Mouse (Mus musculus): ENCODE measurements around the gene Mrpl9.

Mrpl9 gene

DNA sequence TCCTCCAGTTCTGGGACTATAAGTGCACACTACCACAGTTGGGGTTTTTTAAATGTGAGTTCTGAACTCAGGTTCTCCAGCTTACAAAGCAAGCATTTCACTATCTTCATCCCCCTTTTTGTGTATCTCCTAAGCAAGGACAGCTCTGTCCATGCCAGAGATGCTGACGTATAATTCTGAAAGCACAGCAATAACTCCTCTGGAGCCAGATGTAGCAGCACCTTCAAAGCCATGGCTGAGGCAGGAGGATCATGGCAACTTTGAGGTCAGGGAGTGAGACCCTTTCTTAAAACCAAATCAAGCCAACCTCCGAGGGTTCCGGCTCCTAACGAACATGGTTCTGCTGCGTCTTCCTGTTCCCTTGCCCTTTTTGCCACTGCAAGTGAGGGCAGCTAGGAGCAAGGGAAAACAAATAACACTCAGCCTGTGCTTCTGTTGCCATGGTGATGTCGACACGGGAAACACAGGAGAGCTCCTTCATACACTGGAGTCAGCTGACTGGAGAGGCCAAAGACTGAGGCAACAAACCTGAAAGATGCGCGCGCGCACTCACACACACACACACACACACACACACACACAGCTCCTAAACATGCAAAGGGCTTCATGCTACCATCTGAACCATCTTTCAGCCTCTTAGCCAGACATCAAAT lies 20.9 kb downstream of the Mrpl9 start:
- in situ Hi-C loops (cut with MboI; ENCODE audit: unreplicated experiment in 2 of 2), result no loop called here

- in situ Hi-C loops (cut with MboI; ENCODE audit: unreplicated experiment in 2 of 2), result no loop called here
Measured at GRCm38 (mm10) chr3:94465632-94466430, 22.7 kb downstream of the Mrpl9 start.

DNA sequence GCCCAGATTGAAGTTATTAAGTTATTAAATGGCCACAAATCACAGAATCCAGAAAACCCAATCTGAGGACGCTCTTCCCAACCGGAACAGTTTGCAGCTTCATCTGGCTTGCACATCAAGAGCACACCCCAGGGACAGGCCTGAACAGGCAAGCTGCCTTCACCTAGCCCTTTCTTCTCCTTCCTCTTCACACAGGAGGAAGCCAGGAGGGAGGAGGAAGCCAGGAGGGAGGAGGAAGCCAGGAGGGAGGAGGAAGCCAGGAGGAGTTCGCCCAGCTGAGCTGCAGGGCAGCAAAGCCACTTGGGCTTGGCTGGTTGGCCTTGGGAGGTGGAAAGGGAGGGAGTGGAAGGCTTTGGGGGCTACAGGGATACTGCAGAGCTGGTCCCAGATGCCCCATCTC lies 25.8 kb downstream of the Mrpl9 start:
- in situ Hi-C loops (cut with MboI; ENCODE audit: unreplicated experiment in 2 of 2), result no loop called here

- in situ Hi-C loops (cut with MboI; ENCODE audit: unreplicated experiment in 2 of 2), result no loop called here
Measured at GRCm38 (mm10) chr3:94472447-94473114, 29.5 kb downstream of the Mrpl9 start.

DNA sequence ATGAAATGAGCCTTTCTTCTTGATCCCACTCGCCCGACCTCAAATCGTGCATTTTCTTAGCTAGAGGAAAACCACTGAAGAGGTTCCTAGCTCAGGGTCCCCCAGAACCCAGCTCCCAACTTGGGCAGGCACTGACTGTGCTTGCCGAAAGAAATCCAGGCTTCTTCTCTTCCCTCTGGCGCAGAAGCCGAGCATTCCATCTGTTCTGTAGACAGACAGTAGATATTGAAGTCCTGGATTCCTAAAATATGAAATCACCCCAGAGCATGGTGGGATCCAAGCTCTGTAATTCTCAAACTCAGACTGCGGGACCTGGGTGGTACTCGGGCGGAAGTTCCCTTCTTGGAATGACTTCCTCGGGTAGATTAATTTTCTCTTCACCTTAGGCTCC lies 30.0 kb downstream of the Mrpl9 start:
- in situ Hi-C loops (cut with MboI; ENCODE audit: unreplicated experiment in 2 of 2), result no loop called here

DNA sequence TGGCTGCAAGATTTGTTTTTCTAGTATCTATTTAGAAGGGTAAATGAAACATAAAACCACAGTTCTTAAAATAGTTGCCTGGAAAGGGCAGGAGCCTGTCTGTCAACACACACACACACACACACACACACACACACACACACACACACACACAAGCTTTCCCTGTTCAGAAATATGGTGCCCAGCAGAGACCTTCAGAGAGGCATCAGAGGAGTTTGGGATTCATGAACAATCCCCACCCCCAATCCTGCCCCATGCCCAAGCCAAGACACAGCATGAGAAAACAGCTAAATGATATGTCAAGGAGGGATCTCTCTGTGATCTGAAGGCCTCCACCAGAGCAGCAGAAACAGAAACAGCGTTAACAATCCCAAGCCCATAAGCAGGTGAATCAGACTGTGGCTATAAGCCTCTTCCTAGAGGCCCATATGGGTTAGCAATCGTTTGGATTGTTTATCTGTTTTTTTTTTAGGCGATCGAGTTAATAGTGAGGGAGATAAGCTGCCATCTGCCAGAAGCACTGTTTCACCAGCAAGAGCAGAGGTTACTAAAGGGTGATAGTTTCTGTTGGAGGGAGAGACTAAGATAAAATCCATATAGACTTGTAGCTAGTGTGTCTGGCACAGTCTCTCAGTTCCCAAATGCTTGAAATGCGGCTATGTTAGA lies 30.6 kb downstream of the Mrpl9 start:
- in situ Hi-C loops (cut with MboI; ENCODE audit: unreplicated experiment in 2 of 2), result no loop called here

DNA sequence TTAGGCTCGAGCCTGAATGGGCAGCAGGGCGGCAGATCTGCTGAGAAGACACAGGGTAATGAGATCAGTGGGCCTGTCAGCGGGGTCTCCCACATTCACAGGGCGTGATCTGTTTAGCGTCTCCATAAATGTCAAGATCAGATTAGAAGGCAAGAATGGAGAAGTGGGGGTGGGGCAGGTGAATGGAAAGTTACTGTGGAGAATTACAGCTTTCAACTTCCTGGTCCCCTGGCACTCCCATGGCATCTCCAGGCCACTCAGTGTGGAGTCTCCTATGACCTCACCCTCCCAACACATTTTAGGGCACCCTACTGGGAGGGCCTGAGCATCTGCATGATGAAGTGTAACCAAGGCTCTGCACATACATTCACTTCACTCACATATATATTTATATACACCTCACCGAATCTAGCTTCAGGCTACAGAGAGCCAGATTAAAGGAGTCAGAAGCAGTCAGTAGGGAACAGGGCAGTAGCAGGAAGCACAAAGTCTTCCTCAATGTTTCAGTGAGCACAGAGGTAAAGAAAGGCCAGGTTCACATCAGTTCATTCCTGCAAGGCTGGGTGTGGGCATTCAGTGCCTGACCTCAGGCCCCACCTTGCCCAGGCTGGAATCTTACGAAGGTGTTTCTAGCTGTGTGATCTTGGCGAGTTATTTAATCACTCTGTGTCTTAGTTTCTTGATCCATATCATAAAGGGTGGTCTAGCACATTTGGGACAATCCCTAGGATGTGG lies 33.4 kb downstream of the Mrpl9 start:
- in situ Hi-C loops (cut with MboI; ENCODE audit: unreplicated experiment in 2 of 2), result no loop called here

- in situ Hi-C loops (cut with MboI; ENCODE audit: unreplicated experiment in 2 of 2), result no loop called here
Measured at GRCm38 (mm10) chr3:94477444-94477843, 34.3 kb downstream of the Mrpl9 start.

DNA sequence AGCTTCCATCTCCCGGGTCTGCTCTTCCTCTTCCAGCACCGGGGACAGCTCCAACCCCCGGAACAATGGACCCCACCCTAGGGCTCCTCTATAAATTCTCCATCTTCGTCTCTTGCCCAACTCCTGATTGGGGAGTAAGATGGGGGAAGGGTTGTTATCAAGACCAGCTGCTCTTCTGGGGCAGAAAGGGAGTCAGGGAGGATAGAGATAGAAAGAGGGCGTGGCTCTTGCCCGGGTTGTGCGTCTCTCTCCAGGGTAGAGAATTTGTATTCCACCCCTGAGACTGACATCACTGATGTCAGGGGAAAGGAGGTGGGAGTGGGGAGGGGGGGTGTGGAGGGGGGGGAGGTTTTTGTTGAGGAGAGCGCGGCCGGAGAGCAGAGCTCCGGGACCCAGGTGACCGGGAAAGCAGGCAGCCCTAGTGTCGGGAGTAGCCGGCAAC lies 34.9 kb downstream of the Mrpl9 start, which contains the start of gene Celf3:
Celf3 (plus strand) TSS at position 315 of the 442 bp plus-strand sequence.
- in situ Hi-C loops (cut with MboI; ENCODE audit: unreplicated experiment in 2 of 2), result no loop called here

DNA sequence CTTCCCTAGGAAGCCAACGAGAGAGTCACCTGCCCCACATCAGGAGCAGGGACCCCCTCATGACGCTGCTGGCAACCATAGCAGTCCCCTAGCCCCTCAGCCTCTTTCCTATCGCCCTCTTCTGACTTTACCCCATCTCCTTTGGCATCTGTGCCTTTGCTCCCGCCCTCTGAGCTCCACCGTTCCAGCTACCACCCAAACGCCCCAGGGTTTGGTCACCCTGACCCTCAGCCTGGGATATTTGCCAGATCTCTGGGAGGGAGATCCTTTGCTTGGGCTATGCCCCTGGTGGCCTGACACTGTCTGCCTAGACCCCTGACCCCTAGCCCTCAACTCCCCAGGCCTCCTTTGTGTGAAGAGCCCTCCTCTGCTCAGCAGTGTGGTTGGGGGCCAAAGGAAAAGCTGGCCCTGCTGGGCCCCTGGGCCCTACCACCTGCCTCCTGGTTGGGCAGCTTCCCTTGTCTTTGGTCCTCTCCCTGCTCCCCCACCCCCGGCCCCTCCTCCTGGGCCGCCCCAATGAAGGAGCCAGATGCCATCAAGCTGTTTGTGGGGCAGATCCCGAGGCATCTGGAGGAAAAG lies 35.6 kb downstream of the Mrpl9 start:
- in situ Hi-C loops (cut with MboI; ENCODE audit: unreplicated experiment in 2 of 2), result no loop called here

GRCm38 (mm10) chr3:94479564-94479963 lies 36.4 kb downstream of the Mrpl9 start:
- in situ Hi-C loops (cut with MboI; ENCODE audit: unreplicated experiment in 2 of 2), result no loop called here

DNA sequence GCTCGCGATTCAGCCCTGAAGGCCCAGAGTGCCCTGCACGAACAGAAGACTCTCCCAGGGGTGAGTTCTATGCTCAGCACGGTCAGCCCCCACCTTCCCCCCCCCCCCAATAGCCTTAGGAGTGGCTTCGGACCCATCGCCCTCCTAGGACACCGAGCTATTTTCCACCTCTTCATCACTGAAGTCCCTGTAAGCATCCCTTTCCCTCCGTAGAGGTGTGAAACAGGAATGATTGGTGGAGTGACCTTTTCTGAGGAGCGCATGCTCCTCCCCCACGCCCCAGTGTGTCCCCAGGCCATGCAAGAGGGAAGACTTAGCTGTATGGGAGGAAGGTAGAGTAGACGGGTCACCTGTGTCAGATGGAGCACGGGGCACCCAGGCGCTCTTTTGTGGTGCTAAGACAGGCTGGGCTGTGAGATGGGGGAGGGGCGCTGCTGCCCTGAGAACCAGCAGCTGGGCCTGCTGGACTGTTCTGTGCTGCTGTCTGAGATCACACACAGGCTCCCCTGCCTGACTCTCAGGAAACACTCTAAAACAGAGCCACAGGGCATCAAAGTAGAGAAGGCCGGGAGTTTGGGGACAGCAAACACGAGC lies 37.3 kb downstream of the Mrpl9 start, which contains the start of gene Riiad1:
Riiad1 (minus strand) TSS at position 51 of the 594 bp plus-strand sequence.
- in situ Hi-C loops (cut with MboI; ENCODE audit: unreplicated experiment in 2 of 2), result no loop called here

GRCm38 (mm10) chr3:94481429-94481828 lies 38.3 kb downstream of the Mrpl9 start:
- in situ Hi-C loops (cut with MboI; ENCODE audit: unreplicated experiment in 2 of 2), result no loop called here

- in situ Hi-C loops (cut with MboI; ENCODE audit: unreplicated experiment in 2 of 2), result no loop called here
Measured at GRCm38 (mm10) chr3:94482764-94483385, 39.8 kb downstream of the Mrpl9 start.

DNA sequence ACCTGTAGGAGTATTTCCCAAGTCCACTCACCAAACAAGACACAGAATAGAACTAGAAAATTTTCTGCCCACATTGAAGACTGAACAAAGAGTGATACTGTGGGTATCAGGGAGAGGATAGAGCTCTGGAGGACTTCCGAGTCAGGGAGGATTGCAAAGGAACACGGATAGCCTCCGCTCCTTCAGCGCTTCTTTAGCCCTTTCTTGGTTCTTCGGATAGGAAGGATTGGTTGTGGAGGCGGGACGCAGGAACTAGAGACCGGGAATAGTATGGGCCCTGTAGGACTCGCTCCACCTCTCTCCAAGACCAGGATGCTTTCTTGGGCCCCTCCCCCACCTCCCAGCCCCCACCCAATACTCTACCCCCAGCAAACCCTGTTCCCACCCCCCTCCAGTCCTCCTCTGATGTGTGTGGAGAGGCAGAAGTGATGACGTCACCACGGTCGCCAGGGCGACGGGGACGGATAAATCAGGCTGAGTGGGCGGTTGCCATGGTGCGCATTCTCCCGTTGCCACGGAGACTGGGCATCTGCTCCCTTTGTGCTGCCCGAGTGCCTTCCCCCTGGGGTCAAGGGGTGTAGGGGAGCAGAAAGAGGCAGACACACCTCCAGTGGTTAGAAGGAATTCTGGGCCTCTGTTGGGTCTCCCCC lies 40.8 kb downstream of the Mrpl9 start:
- in situ Hi-C loops (cut with MboI; ENCODE audit: unreplicated experiment in 2 of 2), result no loop called here

GRCm38 (mm10) chr3:94485922-94486321 lies 42.8 kb downstream of the Mrpl9 start:
- in situ Hi-C loops (cut with MboI; ENCODE audit: unreplicated experiment in 2 of 2), result no loop called here

DNA sequence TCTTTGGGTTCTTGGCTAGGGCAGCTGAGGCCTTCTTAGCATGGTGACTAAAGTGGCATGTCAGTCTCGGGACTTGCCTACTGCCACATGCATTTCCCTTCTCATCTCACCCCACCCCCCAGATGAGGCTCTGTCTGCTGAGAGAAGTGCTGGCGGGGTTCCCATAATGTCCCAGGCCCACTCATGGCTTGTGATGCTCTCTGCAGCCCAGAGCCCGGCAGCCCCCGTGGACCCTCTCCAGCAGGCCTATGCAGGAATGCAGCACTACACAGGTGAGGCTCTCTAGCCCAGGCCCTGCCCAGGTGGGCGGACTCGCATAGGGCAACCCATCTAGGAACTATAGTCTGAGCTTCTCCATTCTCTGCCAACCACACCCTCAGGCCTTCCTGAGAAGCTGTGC lies 44.5 kb downstream of the Mrpl9 start:
- in situ Hi-C loops (cut with MboI; ENCODE audit: unreplicated experiment in 2 of 2), result no loop called here

DNA sequence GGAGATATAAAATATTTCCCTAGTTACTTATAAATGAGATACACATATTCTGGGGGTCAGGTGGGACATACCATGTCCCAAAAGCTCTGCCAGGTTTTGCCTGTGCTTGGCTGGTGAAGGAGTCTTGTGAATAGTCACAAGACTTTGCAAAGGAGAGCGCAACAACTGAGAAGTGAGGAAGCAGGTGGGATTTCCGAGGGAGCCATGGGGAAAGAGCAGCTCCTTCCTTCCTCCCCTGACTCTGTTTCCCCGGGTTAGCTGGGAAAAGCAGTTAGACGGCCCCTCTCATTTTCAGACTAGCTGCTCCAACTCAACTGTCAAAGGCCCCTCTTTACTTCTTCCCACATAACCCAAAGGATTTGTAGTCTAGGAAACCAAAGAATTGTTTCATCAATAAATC lies 54.0 kb downstream of the Mrpl9 start:
- in situ Hi-C loops (cut with MboI; ENCODE audit: unreplicated experiment in 2 of 2), result no loop called here
